Mouse (Mus musculus) lung, postnatal 0 days (tissue): ENCODE results near the gene Rsl24d1. TPM values are rescaled to one million over a fixed set of nuclear protein-coding genes. Genes with fewer than 3 reads are reported as not detected.
"Not testable (repeated sequence)": the region's sequence is repeated elsewhere in the genome, so short reads cannot be mapped to it uniquely, and the experiment has no call there.

Source experiments
- ATAC-seq: fragments of 200-750 bp; cut with Nextera tagmentation; 2 replicates; pipeline ENCODE4 v1.8.0; 2017; ENCODE audit warnings: moderate library complexity
- DNase-seq: peaks from one replicate; pipeline ENCODE4 v3.0.0-alpha.2; 2016; ENCODE audit warnings: low spot score
- H3K27ac ChIP-seq: fragments of 300-500 bp; sonication (generic); 2 replicates; pipeline ENCODE4 v1.5.1; 2014; ENCODE audit warnings: antibody characterized with exemption, mild to moderate bottlenecking, low read length, mixed read lengths
- H3K27me3 ChIP-seq: fragments of 300-500 bp; sonication (generic); replicated peaks from 2 replicates; pipeline ENCODE4 v1.6.1; 2014; ENCODE audit warnings: low read length, mixed read lengths; ENCODE audit not compliant: insufficient read depth
- H3K36me3 ChIP-seq: fragments of 300-500 bp; sonication (generic); 2 replicates; pipeline ENCODE4 v1.6.1; 2014; ENCODE audit warnings: low read length, mixed read lengths; ENCODE audit not compliant: insufficient read depth
- H3K4me1 ChIP-seq: fragments of 300-500 bp; sonication (generic); 2 replicates; pipeline ENCODE4 v1.6.1; 2014; ENCODE audit warnings: antibody characterized with exemption, low read depth, low read length, mixed read lengths; ENCODE audit not compliant: insufficient read depth
- H3K4me2 ChIP-seq: fragments of 300-500 bp; sonication (generic); replicated peaks from 2 replicates; pipeline ENCODE4 v1.6.1; 2014; ENCODE audit warnings: low read depth, mild to moderate bottlenecking, low read length, moderate library complexity, mixed read lengths
- H3K4me3 ChIP-seq: fragments of 300-500 bp; sonication (generic); 2 replicates; pipeline ENCODE4 v1.5.1; 2014; ENCODE audit warnings: low read depth, low read length
- H3K9ac ChIP-seq: fragments of 300-500 bp; sonication (generic); replicated peaks from 2 replicates; pipeline ENCODE4 v1.6.1; 2014; ENCODE audit warnings: low read depth, mild to moderate bottlenecking
- H3K9me3 ChIP-seq: fragments of 300-500 bp; sonication (generic); 2 replicates; pipeline ENCODE4 v1.6.1; 2016; ENCODE audit warnings: low read length, mixed read lengths
- CTCF ChIP-seq: IDR thresholded peaks from 2 replicates; pipeline ENCODE4 v1.5.1; 2016; ENCODE audit warnings: antibody characterized with exemption, mild to moderate bottlenecking
- EP300 ChIP-seq: IDR thresholded peaks from 2 replicates; pipeline ENCODE4 v1.6.1; 2016; ENCODE audit warnings: antibody characterized with exemption, mild to moderate bottlenecking, control low read depth
- WGBS: fragments of 180-500 bp; shearing (Covaris S2); extraction: QIAGEN DNeasy Blood & Tissue Kit; methylation state at CpG from one replicate; pipeline ENCODE4 v1.1.7; 2014; 5-methylcytosine and 5-hydroxymethylcytosine counted together
- polyA plus RNA-seq: library from polyadenylated mRNA; unstranded; fragments of >200 nt; fragmentation: Nextera tagmentation; extraction: Ambion mirVana; gene quantifications from 2 replicates; pipeline ENCODE4 v1.2.1, GENCODE M21; 2015

Rsl24d1 gene
- polyA plus RNA-seq, 1 experiment from 2014 or later: 58.8 TPM

DNA sequence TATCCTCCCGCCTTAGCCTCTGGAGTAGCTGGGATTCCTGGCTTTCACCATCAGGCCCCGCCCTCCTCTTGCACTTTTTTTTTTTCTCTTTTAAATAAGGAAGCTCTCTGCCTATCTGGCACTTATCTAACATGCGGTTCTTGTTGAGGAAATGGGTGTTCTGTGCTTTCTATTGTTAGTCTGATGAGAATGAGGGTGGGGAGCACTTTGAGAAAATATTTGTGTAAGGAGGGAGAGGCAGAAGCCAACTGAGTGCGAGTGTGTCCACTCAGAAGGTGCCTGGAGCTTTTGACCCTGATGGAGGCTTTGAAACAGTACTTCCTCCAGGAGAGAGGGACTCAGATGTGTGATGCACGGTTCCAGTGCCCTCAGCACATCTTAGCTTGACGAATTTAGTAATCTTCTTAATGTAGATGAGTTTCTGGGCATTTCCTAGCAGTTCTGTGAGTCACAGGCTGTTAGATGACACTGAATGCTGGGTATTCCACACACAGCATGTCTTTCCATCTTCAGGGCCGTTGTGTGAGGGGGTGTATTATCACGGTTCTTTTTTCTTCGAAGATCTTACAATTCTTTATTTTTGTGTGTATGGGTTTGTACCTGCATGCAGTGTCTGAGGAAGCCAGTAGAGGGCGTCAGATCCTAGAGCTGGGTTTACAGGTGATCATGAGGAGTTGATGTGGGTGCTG, 42.1 kb upstream of the Rsl24d1 start:
- Histone ChIP-seq H3K27me3 (no peaks in the 10 kb centered on the region), H3K9me3 (no peaks in the 10 kb centered on the region), H3K9ac (no peak overlapping the region), H3K4me3 (no peak overlapping the region), H3K36me3 (no peaks in the 10 kb centered on the region), H3K4me2 (0 out of 2 replicates have a peak overlapping the region, but pooled peaks have one; percentile 29), H3K4me1 (peaks cover 7% of the 10 kb centered on the region; the same call in 1 of the 2 replicates), H3K27ac (peak overlapping the region; percentile 71)
- peak; percentile 92 for DNase-seq
- 45% methylated on average over 10 of the region's 10 CpGs for WGBS
- peak; percentile 66 for ATAC-seq
- TF ChIP-seq EP300 (peak; percentile 98), CTCF (peak; percentile 43)

DNA sequence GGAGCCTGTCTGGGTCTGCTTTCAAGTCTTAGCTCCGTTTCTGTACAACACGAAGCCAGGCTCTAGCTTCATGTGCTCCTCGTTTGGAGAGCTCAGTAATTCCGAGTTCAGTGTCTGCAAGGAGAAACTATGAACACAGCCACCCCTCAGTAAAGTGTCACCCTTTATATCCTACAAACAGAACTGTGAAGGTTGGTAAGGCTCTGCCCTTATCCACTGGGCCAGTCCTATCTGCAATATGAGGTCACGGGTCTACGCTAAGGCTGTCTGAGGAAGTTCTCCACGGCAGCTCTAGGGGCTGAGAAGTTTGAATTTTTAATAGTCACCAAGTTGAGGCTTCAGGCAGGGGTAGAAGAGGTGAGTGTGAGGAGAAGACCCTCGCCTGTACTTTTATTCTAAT, 40.8 kb upstream of the Rsl24d1 start:
- Histone ChIP-seq H3K9ac (no peak overlapping the region), H3K4me2 (no peak overlapping the region), H3K27ac (no peak overlapping the region), H3K4me1 (peaks cover 7% of the 10 kb centered on the region; the same call in 1 of the 2 replicates), H3K4me3 (no peak overlapping the region), H3K27me3 (no peaks in the 10 kb centered on the region), H3K9me3 (no peaks in the 10 kb centered on the region), H3K36me3 (no peaks in the 10 kb centered on the region)
- DNase-seq: no peak
- TF ChIP-seq EP300 (no peak), CTCF (no peak)
- WGBS: 71% methylated on average over 8 of the region's 8 CpGs
- ATAC-seq: no peak

DNA sequence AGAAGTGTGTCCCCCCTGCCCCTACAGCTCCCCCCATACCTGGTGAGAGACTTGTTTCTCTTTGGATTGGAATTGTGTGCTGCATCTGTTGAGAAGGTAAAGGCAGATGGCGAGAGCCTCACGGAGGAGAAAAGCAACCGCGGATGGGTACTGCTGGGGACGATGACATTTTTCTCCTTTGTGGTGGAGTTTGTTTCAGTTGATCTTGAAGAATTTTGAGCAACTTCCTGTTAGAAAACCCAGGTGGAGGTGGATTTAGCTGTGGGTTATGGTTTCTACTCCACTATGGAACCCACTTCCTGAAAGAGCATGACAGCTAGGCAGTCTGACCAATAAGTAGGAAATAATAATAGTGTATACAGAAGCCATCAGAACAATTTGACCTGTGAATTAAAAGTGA, 40.1 kb upstream of the Rsl24d1 start:
- TF ChIP-seq CTCF (no peak), EP300 (no peak)
- no peak overlapping the region for H3K4me2 ChIP-seq
- DNase-seq: no peak
- peaks cover 1% of the 10 kb centered on the region; the same call in 1 of the 2 replicates for H3K4me1 ChIP-seq
- 84% methylated on average over 5 of the region's 5 CpGs for WGBS
- H3K36me3 ChIP-seq: no peaks in the 10 kb centered on the region
- no peaks in the 10 kb centered on the region for H3K9me3 ChIP-seq
- H3K4me3 ChIP-seq: no peak overlapping the region
- H3K27me3 ChIP-seq: no peaks in the 10 kb centered on the region
- H3K27ac ChIP-seq: no peak overlapping the region
- ATAC-seq: no peak
- no peak overlapping the region for H3K9ac ChIP-seq

DNA sequence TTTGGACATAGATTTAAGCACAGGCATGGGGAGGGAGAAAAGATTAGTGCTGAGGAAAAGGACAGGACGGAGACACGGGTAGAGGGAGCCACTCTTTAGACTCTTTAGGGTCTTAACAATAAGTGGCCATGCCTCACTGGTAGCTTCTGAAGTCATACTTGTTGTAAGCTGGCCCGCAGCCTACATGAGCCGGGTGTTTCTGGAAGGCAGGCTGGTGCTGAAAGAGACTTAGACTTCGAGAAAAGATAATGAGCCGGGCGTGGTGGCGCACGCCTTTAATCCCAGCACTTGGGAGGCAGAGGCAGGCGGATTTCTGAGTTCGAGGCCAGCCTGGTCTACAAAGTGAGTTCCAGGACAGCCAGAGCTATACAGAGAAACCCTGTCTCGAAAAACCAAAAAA, 33.9 kb upstream of the Rsl24d1 start:
- H3K27me3 ChIP-seq, ATAC-seq, H3K4me3 ChIP-seq, H3K36me3 ChIP-seq, H3K27ac ChIP-seq, H3K4me2 ChIP-seq, H3K9me3 ChIP-seq, DNase-seq, H3K9ac ChIP-seq, H3K4me1 ChIP-seq: not testable (repeated sequence)
- WGBS: 85% methylated on average over 9 of the region's 12 CpGs

DNA sequence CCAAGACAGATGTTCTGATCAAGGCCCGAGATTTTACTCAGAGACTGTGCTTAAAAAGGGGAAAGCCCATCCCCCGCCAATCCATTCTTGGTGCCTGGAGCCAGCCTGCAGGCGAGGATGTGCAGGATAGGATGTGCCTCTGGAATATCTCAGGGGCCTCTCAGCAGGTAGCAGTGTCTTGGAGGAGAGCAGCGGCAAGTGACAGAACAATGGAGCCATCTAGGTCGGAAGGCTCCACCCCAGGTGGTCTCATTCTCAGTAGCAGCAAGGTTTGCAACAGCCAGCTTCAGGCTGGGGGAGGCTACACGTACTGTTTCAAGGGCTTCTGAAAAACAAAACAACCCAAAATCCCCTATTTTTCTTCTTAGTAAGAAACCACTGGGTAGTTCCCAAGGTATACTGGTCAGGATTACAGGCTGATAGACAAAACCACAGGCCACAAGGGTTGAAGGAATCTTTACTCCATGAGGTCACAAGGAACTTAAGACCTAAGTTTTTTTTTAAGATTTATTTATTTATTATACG, 33.4 kb upstream of the Rsl24d1 start:
- Histone ChIP-seq H3K4me1 (no peaks in the 10 kb centered on the region), H3K36me3 (no peaks in the 10 kb centered on the region), H3K27ac (no peak overlapping the region), H3K4me2 (no peak overlapping the region), H3K9me3 (no peaks in the 10 kb centered on the region), H3K9ac (no peak overlapping the region), H3K27me3 (no peaks in the 10 kb centered on the region), H3K4me3 (no peak overlapping the region)
- TF ChIP-seq CTCF (no peak), EP300 (no peak)
- DNase-seq: no peak
- ATAC-seq: no peak
- 58% methylated on average over 7 of the region's 7 CpGs for WGBS

DNA sequence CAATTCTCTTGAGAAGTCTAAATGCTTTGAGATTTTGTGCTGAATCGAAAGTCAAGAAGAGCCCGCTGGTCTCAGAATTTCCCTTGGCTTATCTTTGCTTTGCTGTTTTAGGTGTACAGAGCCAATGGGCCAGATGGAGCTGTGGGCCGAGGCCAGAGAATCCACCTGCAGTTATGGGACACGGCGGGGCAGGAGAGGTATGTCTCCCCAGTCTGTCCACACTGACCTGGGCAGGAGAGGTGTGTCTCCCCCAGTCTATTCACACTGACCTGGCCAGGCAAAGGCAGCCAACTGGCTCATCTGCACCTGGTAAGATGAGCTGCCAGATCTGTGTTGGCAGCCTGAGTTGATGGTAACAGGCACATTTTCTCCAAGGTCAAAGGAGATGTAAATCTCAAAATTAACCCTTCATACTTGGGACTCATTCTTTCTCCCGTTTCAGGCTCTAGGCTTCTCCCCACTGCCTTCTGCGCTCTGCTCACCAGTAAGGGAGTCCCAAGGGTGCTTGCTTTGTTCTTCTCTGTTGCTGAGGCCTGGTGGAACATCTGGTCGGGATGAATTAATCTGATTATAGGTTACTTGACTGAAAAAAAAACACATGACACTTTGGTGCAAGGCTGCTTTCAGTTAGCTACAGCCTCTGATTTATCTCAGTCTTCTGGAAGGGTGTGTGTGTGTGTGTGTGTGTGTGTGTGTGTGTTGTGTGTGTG, 30.8 kb upstream of the Rsl24d1 start:
- no peaks in the 10 kb centered on the region for H3K27me3 ChIP-seq
- TF ChIP-seq EP300 (no peak), CTCF (no peak)
- WGBS: 84% methylated on average over 8 of the region's 8 CpGs
- no peaks in the 10 kb centered on the region; the same call in 1 of the 2 replicates for H3K36me3 ChIP-seq
- ATAC-seq: no peak
- no peak overlapping the region for H3K9ac ChIP-seq
- H3K27ac ChIP-seq: no peak overlapping the region
- H3K4me3 ChIP-seq: no peak overlapping the region
- 0 out of 2 replicates have a peak, but pooled peaks cover 3% of the 10 kb centered on the region for H3K4me1 ChIP-seq
- no peak for DNase-seq
- no peaks in the 10 kb centered on the region for H3K9me3 ChIP-seq
- no peak overlapping the region for H3K4me2 ChIP-seq
